Mouse (Mus musculus) monocyte, adult 5-6 weeks (primary cell): ENCODE data around the gene Stac. TPM values are rescaled to one million over a fixed set of nuclear protein-coding genes. Genes with fewer than 3 reads are reported as not detected.

Experiments used
- ATAC-seq: fragments of 153-309, 156-312 bp; replicated peaks from 2 replicates; pipeline ENCODE4 v1.8.0; 2017; ENCODE audit warnings: mild to moderate bottlenecking; ENCODE audit not compliant: low TSS enrichment, insufficient number of reproducible peaks, severe bottlenecking, poor library complexity, low FRiP score
- total RNA-seq: library from RNA; stranded (forward); fragments of 200-1000, 200-491, 200-594 nt; gene quantifications from 3 replicates; pipeline ENCODE4 v1.2.3, GENCODE M21; 2017

Gene Stac
- total RNA-seq, 1 experiment from 2014 or later, result not detected

GRCm38 (mm10) chr9:111621191-111621590, 69.0 kb downstream of the Stac start:
- no peak for ATAC-seq

DNA sequence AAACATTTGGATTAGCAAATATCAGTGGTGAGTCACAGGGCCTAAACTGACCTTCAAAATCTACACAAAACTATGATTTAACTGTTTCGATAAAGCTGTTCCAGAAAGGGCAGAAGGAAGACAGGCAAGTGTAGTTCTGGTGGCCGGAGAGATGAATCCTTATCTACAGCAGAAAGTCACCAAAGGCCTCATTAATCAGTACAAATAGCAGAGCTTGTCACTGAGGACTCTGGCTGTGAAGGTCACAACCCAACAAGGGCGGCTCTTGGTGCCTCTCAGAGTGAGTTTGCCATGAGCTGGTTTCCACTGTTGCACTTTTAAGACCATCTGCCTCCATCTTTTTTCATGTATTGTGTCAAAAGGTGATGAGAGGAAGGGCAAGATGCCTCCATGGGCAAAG, 78.8 kb downstream of the Stac start:
- no peak for ATAC-seq

DNA sequence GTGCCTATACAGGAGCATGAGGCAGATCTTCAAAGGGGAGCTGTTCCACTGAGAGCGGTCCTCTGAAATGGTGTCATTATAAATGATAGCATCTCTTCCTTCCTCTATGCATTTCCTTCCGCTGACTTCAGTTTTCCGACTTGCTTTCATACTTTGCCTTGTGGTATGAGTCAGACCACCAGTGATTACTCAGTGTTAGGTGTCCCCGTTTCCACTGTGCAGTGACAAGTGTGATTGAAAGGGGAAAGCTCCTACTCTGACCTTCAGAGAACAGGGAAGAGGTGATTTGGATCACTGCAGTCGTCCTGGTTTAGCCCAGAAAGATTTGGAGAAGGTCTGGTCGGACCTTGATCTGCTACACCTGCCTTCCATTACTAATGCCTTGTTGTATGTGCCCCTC, 81.4 kb downstream of the Stac start:
- ATAC-seq, result no peak

- ATAC-seq, result no peak
Measured at GRCm38 (mm10) chr9:111606603-111607002, 83.5 kb downstream of the Stac start.

DNA sequence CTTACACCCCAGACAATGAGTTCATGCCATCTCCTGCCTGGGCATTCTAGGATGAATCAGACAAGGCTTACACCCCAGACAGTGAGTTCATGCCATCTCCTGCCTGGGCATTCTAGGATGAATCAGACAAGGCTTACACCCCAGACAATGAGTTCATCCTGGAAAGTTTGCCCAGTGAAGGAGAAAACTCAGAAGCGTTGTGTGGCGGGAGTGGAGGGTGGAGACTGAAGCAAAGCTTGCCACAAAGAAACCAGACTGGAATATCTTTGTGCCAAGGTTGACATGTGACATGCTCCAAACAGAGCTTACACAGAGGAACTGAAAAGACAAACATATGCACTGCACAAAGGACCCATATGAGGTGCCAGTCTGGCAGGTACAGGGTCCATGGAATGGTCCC, 102.6 kb downstream of the Stac start:
- no peak for ATAC-seq

- no peak for ATAC-seq
Measured at GRCm38 (mm10) chr9:111578784-111579183, 111.4 kb downstream of the Stac start.

GRCm38 (mm10) chr9:111577453-111577852, 112.7 kb downstream of the Stac start:
- ATAC-seq, result 0 out of 2 replicates have a peak, but pooled peaks have one; percentile 31

- ATAC-seq, result no peak
Measured at GRCm38 (mm10) chr9:111575889-111576288, 114.3 kb downstream of the Stac start.

GRCm38 (mm10) chr9:111573836-111574235, 116.3 kb downstream of the Stac start:
- ATAC-seq, result no peak

- no peak for ATAC-seq
Measured at GRCm38 (mm10) chr9:111571619-111572018, 118.5 kb downstream of the Stac start.

DNA sequence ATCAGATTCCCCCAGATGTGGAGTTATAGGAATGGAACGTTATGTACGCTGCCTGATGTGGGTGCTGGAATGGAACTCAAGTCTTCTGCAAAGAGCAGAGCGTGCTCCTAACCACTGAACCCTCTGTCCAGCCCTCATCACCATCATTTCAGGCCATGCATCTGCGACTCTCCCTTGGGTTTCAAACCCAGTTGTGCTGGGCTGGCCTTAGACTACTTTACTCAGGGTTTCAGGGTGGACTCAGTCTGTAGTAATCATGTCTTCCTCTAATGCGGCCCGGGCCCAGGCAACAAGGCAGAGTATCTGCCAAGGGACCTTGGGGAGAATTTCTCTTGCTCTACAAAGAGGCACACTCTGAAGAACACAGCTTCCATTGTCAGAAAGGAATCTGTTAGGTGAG, 126.0 kb downstream of the Stac start:
- ATAC-seq, result no peak

GRCm38 (mm10) chr9:111563226-111563625, 126.9 kb downstream of the Stac start:
- ATAC-seq, result peak; percentile 54

GRCm38 (mm10) chr9:111562217-111562988, 127.7 kb downstream of the Stac start:
- peak; percentile 34; the same call in 1 of the 2 replicates for ATAC-seq

- no peak for ATAC-seq
Measured at GRCm38 (mm10) chr9:111556699-111557098, 133.4 kb downstream of the Stac start.

DNA sequence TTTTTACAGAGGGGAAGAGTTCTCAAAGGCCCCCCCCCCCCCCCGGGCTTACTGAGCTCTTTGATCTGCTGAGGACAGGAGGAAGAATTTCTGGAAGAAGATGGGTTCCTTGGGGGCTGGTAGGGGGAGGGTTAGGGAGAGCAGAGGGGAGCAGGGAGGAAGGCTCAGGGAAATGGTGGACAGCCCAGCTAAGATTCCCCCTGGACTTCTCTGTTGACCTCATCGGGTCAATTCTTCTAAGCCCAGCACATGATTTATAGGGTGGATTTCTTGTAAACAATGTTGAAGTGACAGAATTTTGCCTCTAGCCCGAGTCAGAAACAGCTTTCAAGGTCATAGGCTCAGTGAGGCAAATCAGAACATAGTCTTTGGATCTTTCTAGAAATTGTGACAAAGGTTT, 137.3 kb downstream of the Stac start:
- ATAC-seq, result no peak

- no peak for ATAC-seq
Measured at GRCm38 (mm10) chr9:111551461-111552190, 138.5 kb downstream of the Stac start.

DNA sequence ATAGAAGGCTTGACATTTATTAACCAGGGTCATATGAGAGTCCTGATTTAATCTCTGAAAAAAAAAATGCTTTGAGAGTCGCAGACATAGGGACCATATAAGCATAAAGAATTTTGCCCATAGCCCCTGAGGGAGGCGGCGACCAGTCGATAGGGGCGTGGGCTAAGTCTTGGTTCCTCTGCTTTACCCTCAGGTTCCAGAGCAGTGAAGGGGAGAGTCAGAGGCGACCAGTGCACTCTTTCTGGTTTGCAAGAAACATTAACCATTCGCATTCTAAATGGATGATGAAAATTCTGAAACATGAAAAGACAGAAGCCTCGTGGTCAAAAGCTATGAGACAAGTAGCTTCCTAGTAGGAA, 139.2 kb downstream of the Stac start:
- no peak for ATAC-seq

DNA sequence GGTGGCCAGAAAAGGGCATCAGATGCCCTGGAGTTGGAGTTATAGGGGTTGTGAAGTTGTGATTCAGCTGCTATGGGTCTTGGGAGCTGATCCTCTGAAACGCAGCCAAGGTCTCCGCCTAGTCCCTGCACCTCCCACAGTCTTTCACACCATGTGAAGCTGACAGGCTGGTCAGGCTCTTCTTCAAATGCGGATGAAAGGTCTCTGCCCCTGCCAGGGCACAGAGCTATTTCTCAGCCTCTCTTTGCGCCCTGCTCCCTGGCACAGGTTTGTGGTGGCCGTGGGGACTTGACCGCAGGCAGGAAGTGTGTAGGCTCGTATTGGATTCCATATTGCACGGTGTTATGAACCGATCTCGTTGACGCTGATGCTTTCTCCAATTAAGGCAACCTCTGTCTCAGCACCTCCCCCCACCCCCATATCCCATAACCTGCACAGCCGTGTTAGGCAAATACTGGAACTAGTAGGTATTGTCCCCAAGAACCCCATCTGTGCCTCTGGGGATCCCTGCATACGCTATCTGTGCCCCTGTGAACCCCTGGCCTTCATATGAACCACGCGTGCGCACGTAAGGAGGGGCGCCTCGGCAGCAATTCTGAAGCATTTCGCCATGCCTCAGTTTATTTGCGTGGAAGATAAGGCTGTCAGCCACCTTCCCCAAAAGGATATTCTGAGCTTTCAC, 139.7 kb downstream of the Stac start:
- ATAC-seq, result no peak

DNA sequence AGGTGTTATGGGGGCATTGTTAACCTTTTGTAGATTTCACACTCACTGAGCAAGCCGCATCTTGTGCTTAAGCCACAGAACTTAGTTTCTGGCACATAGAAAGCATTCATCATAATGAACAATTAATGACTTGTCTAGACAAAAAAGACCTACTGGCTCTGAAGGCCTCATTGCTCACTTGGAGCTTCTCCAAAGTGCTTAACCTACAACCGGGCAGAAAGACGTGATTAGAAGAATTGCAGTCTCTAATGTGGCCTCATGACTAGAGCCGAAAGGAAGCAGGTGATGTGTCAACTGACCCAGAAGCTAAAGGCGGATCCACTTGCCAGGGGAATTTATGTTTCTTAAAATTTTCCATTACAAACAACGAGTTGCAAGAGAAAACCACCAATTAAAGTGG, 147.5 kb downstream of the Stac start:
- ATAC-seq, result no peak
